Mouse (Mus musculus): ENCODE results near the gene Rffl. TPM values are rescaled to one million over a fixed set of nuclear protein-coding genes. Genes with fewer than 3 reads are reported as not detected.

Rffl gene
- polyA plus RNA-seq, 1 experiment from 2014 or later = 9.6 TPM

- H3K4me2 ChIP-seq (replicated peaks) = no peak overlapping the region
- no peak overlapping the region for H3K27ac ChIP-seq
- peaks cover 22% of the 10 kb centered on the region for H3K4me1 ChIP-seq
- 88% methylated on average over 6 of the region's 6 CpGs for WGBS
- no peak overlapping the region for H3K4me3 ChIP-seq
- no peaks in the 10 kb centered on the region for H3K27me3 ChIP-seq
- ATAC-seq (ENCODE audit: low FRiP score) = no peak
- no peaks in the 10 kb centered on the region for H3K36me3 ChIP-seq
- H3K9ac ChIP-seq = no peak overlapping the region
- no peaks in the 10 kb centered on the region for H3K9me3 ChIP-seq (replicated peaks)
These were observed 16.9 kb downstream of the Rffl start for GRCm38 (mm10) chr11:82854111-82854510.

- H3K27ac ChIP-seq = no peak overlapping the region
- no peak overlapping the region for H3K9ac ChIP-seq
- 88% methylated on average over 7 of the region's 7 CpGs for WGBS
- no peak overlapping the region for H3K4me3 ChIP-seq
- H3K4me1 ChIP-seq = peaks cover 22% of the 10 kb centered on the region
- no peaks in the 10 kb centered on the region for H3K36me3 ChIP-seq
- no peaks in the 10 kb centered on the region for H3K27me3 ChIP-seq
- no peak overlapping the region for H3K4me2 ChIP-seq (replicated peaks)
- H3K9me3 ChIP-seq (replicated peaks) = no peaks in the 10 kb centered on the region
- ATAC-seq (ENCODE audit: low FRiP score) = no peak
These were observed 18.1 kb downstream of the Rffl start for GRCm38 (mm10) chr11:82852958-82853357.

DNA sequence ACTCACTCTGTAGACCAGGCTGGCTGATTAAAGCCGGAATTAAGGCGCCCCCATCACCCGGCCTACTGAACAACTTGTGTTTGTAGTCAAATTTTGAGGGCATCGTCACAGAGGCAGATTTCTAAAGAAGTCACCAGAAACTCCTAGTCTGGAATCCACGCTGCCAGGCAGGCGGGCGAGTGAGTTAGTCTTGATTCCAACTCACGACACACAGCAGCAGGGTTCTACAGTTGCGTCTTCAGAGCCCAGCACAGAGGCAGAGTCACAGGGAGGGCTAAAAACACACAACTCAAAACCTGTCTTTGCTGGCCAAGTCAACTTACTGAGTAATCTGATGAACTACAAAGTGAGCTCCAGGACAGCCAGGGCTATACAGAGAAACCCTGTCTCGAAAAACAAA lies 18.5 kb downstream of the Rffl start:
- Histone ChIP-seq H3K4me1 (peaks cover 22% of the 10 kb centered on the region), H3K27ac (no peak overlapping the region), H3K9ac (no peak overlapping the region), H3K4me2 (replicated peaks) (no peak overlapping the region), H3K9me3 (replicated peaks) (no peaks in the 10 kb centered on the region), H3K4me3 (no peak overlapping the region), H3K27me3 (no peaks in the 10 kb centered on the region), H3K36me3 (no peaks in the 10 kb centered on the region)
- no peak for ATAC-seq (ENCODE audit: low FRiP score)
- WGBS = 82% methylated on average over 10 of the region's 10 CpGs

- no peak overlapping the region for H3K4me2 ChIP-seq (replicated peaks)
- 88% methylated on average over 11 of the region's 11 CpGs for WGBS
- no peak overlapping the region for H3K9ac ChIP-seq
These were observed 18.9 kb downstream of the Rffl start for GRCm38 (mm10) chr11:82852115-82852514.

GRCm38 (mm10) chr11:82850259-82850658 lies 20.8 kb downstream of the Rffl start:
- WGBS = 61% methylated on average over 5 of the region's 5 CpGs

More at GRCm38 (mm10) chr11:82852115-82852514, 18.9 kb downstream of the Rffl start:
- H3K4me1 ChIP-seq = peaks cover 22% of the 10 kb centered on the region
- no peak overlapping the region for H3K4me3 ChIP-seq
- no peak for ATAC-seq (ENCODE audit: low FRiP score)
- no peaks in the 10 kb centered on the region for H3K36me3 ChIP-seq
- no peak overlapping the region for H3K27ac ChIP-seq
- no peaks in the 10 kb centered on the region for H3K9me3 ChIP-seq (replicated peaks)
- H3K27me3 ChIP-seq = no peaks in the 10 kb centered on the region

GRCm38 (mm10) chr11:82847571-82848000 lies 23.4 kb downstream of the Rffl start:
- no peaks in the 10 kb centered on the region for H3K9me3 ChIP-seq (replicated peaks)
- no peak overlapping the region for H3K9ac ChIP-seq
- no peak overlapping the region for H3K4me3 ChIP-seq
- ATAC-seq (ENCODE audit: low FRiP score) = no peak
- WGBS = 25% methylated on average over 6 of the region's 6 CpGs
- no peak overlapping the region for H3K4me2 ChIP-seq (replicated peaks)
- H3K4me1 ChIP-seq = peaks cover 35% of the 10 kb centered on the region
- H3K27me3 ChIP-seq = peaks cover 4% of the 10 kb centered on the region; the same call in 1 of the 2 replicates
- H3K27ac ChIP-seq = no peak overlapping the region
- no peaks in the 10 kb centered on the region for H3K36me3 ChIP-seq

More at GRCm38 (mm10) chr11:82850259-82850658, 20.8 kb downstream of the Rffl start:
- no peak for ATAC-seq (ENCODE audit: low FRiP score)
- no peaks in the 10 kb centered on the region for H3K27me3 ChIP-seq
- no peaks in the 10 kb centered on the region for H3K9me3 ChIP-seq (replicated peaks)
- H3K27ac ChIP-seq = 0 out of 2 replicates have a peak overlapping the region, but pooled peaks have one; percentile 24
- no peaks in the 10 kb centered on the region for H3K36me3 ChIP-seq
- no peak overlapping the region for H3K4me2 ChIP-seq (replicated peaks)
- H3K4me1 ChIP-seq = peaks cover 30% of the 10 kb centered on the region
- H3K4me3 ChIP-seq = no peak overlapping the region
- no peak overlapping the region for H3K9ac ChIP-seq

DNA sequence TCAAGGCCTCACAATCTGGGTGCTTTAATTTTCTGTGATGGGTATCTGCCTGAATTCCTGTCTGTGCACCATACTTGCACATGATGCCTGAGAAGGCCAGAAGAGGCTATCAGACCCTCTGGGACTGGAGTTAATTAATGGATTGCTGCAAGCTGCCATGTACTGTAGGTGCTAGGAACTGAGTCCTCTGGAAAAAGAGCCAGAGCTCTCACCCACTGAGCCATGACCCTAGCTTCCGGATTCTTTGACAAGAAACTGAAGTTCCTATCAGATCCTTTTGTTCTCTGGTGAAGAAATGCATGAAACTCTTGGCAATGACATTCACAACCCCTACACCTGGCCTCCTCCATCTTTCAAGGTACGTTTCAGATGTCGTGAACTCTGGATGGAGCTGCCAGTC lies 24.1 kb downstream of the Rffl start:
- Histone ChIP-seq H3K4me3 (no peak overlapping the region), H3K27ac (no peak overlapping the region; the same call in 1 of the 2 replicates)
- 73% methylated on average over 3 of the region's 3 CpGs for WGBS

GRCm38 (mm10) chr11:82846079-82846436 lies 25.0 kb downstream of the Rffl start:
- peak overlapping the region; percentile 38 for H3K4me2 ChIP-seq (replicated peaks)
- H3K9ac ChIP-seq = peak overlapping the region; percentile 35; the same call in 1 of the 2 replicates
- ATAC-seq (ENCODE audit: low FRiP score) = no peak
- no peaks in the 10 kb centered on the region for H3K9me3 ChIP-seq (replicated peaks)
- 23% methylated on average over 4 of the region's 4 CpGs for WGBS
- H3K36me3 ChIP-seq = no peaks in the 10 kb centered on the region
- H3K4me1 ChIP-seq = peaks cover 30% of the 10 kb centered on the region
- no peak overlapping the region for H3K4me3 ChIP-seq
- H3K27ac ChIP-seq = peak overlapping the region; percentile 60; the same call in 1 of the 2 replicates
- peaks cover 4% of the 10 kb centered on the region; the same call in 1 of the 2 replicates for H3K27me3 ChIP-seq

More for the DNA sequence above, 24.1 kb downstream of the Rffl start:
- ATAC-seq (ENCODE audit: low FRiP score) = no peak
- Histone ChIP-seq H3K4me1 (peaks cover 35% of the 10 kb centered on the region), H3K36me3 (no peaks in the 10 kb centered on the region), H3K4me2 (replicated peaks) (no peak overlapping the region), H3K9ac (no peak overlapping the region), H3K27me3 (peaks cover 4% of the 10 kb centered on the region; the same call in 1 of the 2 replicates), H3K9me3 (replicated peaks) (no peaks in the 10 kb centered on the region)

DNA sequence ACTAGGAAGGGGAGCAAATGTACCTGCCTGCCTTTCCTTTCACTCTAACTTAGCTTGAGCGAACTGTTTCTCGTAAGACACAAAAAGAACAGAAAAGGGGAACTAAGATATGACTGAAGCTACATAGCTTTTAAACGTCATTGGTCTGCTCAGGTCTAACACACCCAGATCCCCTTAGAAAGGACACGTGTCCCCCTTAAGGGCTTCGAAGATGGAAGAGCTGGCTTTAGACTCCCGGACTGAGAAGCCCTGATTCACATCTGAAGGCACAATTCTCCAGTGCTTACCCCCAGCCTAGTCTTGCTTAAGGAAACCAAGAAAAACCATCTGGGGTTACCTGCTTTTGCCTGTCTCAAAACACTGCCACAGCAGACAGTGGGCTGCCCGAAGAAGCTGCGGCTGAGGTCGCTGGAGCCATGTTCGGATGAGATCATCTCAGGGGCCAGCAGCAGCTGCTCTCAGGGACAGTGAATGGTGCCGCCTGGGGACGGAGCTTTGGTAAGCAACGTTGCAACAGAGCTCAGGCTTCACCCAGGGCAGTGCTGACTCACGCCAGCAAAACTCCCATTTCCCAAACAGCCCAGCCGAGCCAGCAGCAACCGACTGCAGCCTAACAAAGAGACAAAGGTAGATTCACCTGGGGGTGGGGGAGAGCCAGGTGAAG lies 25.5 kb downstream of the Rffl start:
- peaks cover 4% of the 10 kb centered on the region; the same call in 1 of the 2 replicates for H3K27me3 ChIP-seq
- no peaks in the 10 kb centered on the region for H3K36me3 ChIP-seq
- H3K4me3 ChIP-seq = peak overlapping the region; percentile 15; the same call in 1 of the 2 replicates
- WGBS = 28% methylated on average over 16 of the region's 16 CpGs
- ATAC-seq (ENCODE audit: low FRiP score) = 0 out of 2 replicates have a peak, but pooled peaks have one; percentile 58
- peak overlapping the region; percentile 35 for H3K9ac ChIP-seq
- no peaks in the 10 kb centered on the region for H3K9me3 ChIP-seq (replicated peaks)
- H3K4me2 ChIP-seq (replicated peaks) = peak overlapping the region; percentile 38
- peak overlapping the region; percentile 60 for H3K27ac ChIP-seq
- peaks cover 26% of the 10 kb centered on the region for H3K4me1 ChIP-seq

- Histone ChIP-seq H3K27me3 (peaks cover 4% of the 10 kb centered on the region; the same call in 1 of the 2 replicates), H3K36me3 (no peaks in the 10 kb centered on the region), H3K4me2 (replicated peaks) (peak overlapping the region; percentile 38; the same call in 1 of the 2 replicates), H3K4me3 (no peak overlapping the region), H3K27ac (peak overlapping the region; percentile 60), H3K4me1 (peaks cover 19% of the 10 kb centered on the region), H3K9ac (no peak overlapping the region; the same call in 1 of the 2 replicates), H3K9me3 (replicated peaks) (no peaks in the 10 kb centered on the region)
- ATAC-seq (ENCODE audit: low FRiP score) = no peak
- WGBS = 63% methylated on average over 11 of the region's 11 CpGs
These were observed 26.1 kb downstream of the Rffl start for GRCm38 (mm10) chr11:82844771-82845414.

DNA sequence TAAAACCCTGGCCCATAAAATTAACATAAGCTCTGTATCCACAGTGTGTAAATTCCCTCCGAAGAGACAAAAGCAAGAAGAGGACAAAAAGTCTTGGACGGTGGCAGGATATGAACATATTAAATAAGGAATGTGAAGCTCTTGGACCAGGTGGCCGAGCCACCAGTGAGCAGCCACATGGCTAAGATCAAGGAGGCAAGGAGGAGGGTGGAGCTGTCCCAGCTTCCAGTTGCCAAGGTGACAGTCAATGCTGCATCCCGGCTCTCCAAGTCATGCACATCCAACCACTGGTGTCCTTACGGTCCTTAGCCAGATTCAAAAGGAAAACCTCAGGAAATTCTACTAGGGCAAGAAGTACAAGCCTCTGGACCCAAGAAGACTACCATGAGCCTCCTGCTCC lies 32.5 kb downstream of the Rffl start:
- no peaks in the 10 kb centered on the region for H3K27me3 ChIP-seq
- no peaks in the 10 kb centered on the region for H3K9me3 ChIP-seq (replicated peaks)
- WGBS = 36% methylated on average over 5 of the region's 5 CpGs
- H3K4me1 ChIP-seq = peaks cover 18% of the 10 kb centered on the region
- H3K9ac ChIP-seq = no peak overlapping the region
- H3K4me3 ChIP-seq = no peak overlapping the region
- no peaks in the 10 kb centered on the region for H3K36me3 ChIP-seq
- no peak overlapping the region for H3K27ac ChIP-seq
- H3K4me2 ChIP-seq (replicated peaks) = no peak overlapping the region
- ATAC-seq (ENCODE audit: low FRiP score) = no peak

DNA sequence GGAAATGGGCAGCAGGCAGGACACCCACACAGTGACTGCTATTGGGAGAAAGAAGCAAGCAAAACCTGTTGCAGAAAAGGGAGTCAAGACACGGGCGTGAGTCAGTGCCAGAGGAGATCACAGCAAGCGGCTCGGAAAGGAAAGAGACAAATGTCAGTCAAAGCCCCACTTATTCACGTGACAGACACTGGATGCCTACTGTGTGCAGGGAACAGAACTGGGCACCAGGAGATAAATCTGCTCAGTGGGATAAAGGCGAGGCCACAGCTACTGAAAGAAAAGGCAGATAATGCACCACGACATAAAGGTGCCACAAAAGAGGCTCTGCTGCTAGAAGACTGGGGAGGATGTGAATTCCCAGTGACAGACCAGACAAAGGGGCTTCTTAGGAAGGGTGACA lies 33.2 kb downstream of the Rffl start:
- Histone ChIP-seq H3K27ac (no peak overlapping the region), H3K27me3 (no peaks in the 10 kb centered on the region), H3K9ac (no peak overlapping the region), H3K9me3 (replicated peaks) (no peaks in the 10 kb centered on the region), H3K4me2 (replicated peaks) (no peak overlapping the region), H3K36me3 (no peaks in the 10 kb centered on the region), H3K4me1 (peaks cover 18% of the 10 kb centered on the region), H3K4me3 (no peak overlapping the region)
- no peak for ATAC-seq (ENCODE audit: low FRiP score)
- WGBS = 39% methylated on average over 7 of the region's 7 CpGs

Measured in hindbrain, embryonic 12.5 days (tissue).